In genomic region chr7:80641497-80641896, GRCm38 (mm10) we compare ENCODE assay signal across 9 mouse cellular contexts. TPM values are rescaled to one million over a fixed set of nuclear protein-coding genes. Genes with fewer than 3 reads are reported as not detected.
A peak's percentile ranks its signal among the peaks of the same experiment; 100 is the strongest.
DNase-seq lines count a peak whose midpoint lies in the region; ATAC-seq lines count a peak whose summit lies in the region.
"Had no signal": no experiment of that assay in that cellular context is flagged by ENCODE, and none has a peak within 500 bp of the region (broad histone marks: within the 10 kb centered on the region; RNA-seq: fewer than 3 reads in every experiment).

No protein-coding gene starts in this region.

- peaks cover 30% of the 10 kb centered on the region for H3K4me1 ChIP-seq in limb, embryonic 15.5 days
- peaks cover 26% of the 10 kb centered on the region for H3K4me1 ChIP-seq in limb, embryonic 10.5 days
- H3K4me1 ChIP-seq in neural tube, embryonic 12.5 days: peaks cover 26% of the 10 kb centered on the region

- H3K9ac ChIP-seq in limb, embryonic 15.5 days: no peak overlapping the region
- H3K9ac ChIP-seq in neural tube, embryonic 12.5 days: no peak overlapping the region
- H3K9ac ChIP-seq: liver, embryonic 14.5 days had no signal

- peak; percentile 67; the same call in 1 of the 2 replicates for ATAC-seq in limb, embryonic 15.5 days (ENCODE audit: insufficient number of reproducible peaks, low FRiP score, low TSS enrichment, low read depth)
- ATAC-seq in neural tube, embryonic 12.5 days (ENCODE audit: low FRiP score, low read depth): 0 out of 2 replicates have a peak, but pooled peaks have one; percentile 72

- no peak overlapping the region for H3K27ac ChIP-seq in limb, embryonic 15.5 days
- no peak overlapping the region for H3K27ac ChIP-seq in limb, embryonic 10.5 days
- no peak overlapping the region for H3K27ac ChIP-seq in neural tube, embryonic 12.5 days
- H3K27ac ChIP-seq: liver, embryonic 14.5 days had no signal

- H3K36me3 ChIP-seq in limb, embryonic 15.5 days: no peaks in the 10 kb centered on the region
- H3K36me3 ChIP-seq in limb, embryonic 10.5 days: no peaks in the 10 kb centered on the region
- no peaks in the 10 kb centered on the region for H3K36me3 ChIP-seq in neural tube, embryonic 12.5 days

- WGBS in limb, embryonic 15.5 days: 31% methylated on average over 4 of the region's 4 CpGs
- 32% methylated on average over 4 of the region's 4 CpGs for WGBS in limb, embryonic 10.5 days
- 28% methylated on average over 4 of the region's 4 CpGs for WGBS in neural tube, embryonic 12.5 days

- no peak overlapping the region for H3K4me2 ChIP-seq in limb, embryonic 15.5 days
- no peak overlapping the region for H3K4me2 ChIP-seq in neural tube, embryonic 12.5 days (replicated peaks)

- DNase-seq in limb, embryonic 10.5 days (ENCODE audit: low spot score): no peak
- DNase-seq in embryo, embryonic 10 days (ENCODE audit: low spot score): peak; percentile 52
- peak; percentile 52 to 53 for DNase-seq in kidney, adult 8-10 months
- no peak for DNase-seq in adrenal gland, postnatal 25 days
- no peak for DNase-seq in thymus, postnatal 25 days
- DNase-seq in lung, adult 18-20 months: no peak

- H3K4me3 ChIP-seq in limb, embryonic 15.5 days: no peak overlapping the region
- H3K4me3 ChIP-seq in limb, embryonic 10.5 days: no peak overlapping the region
- H3K4me3 ChIP-seq in neural tube, embryonic 12.5 days: no peak overlapping the region

- no peaks in the 10 kb centered on the region for H3K27me3 ChIP-seq in limb, embryonic 15.5 days
- no peaks in the 10 kb centered on the region for H3K27me3 ChIP-seq in limb, embryonic 10.5 days (ENCODE audit: low read depth, poor library complexity, severe bottlenecking)
- H3K27me3 ChIP-seq in neural tube, embryonic 12.5 days (replicated peaks): no peaks in the 10 kb centered on the region

- H3K9me3 ChIP-seq in limb, embryonic 15.5 days: no peaks in the 10 kb centered on the region
- no peaks in the 10 kb centered on the region for H3K9me3 ChIP-seq in limb, embryonic 10.5 days (replicated peaks)
- H3K9me3 ChIP-seq in neural tube, embryonic 12.5 days: no peaks in the 10 kb centered on the region

RNA-seq across cellular contexts. Expression of gene Crtc3, which starts 47.2 kb away (rescaled TPM):
- polyA plus RNA-seq in limb, embryonic 15.5 days (2015; fragmentation: Nextera tagmentation; extraction: Ambion mirVana): 25.9 and 26.5 TPM in 2 replicates
- 13.4 and 16.0 TPM in 2 replicates for polyA plus RNA-seq in limb, embryonic 10.5 days (2016; fragmentation: Nextera tagmentation; extraction: Ambion mirVana)
- polyA plus RNA-seq in neural tube, embryonic 12.5 days (2016; fragmentation: Nextera tagmentation; extraction: Ambion mirVana): 14.6 and 18.0 TPM in 2 replicates
- 34.0 and 39.3 TPM in 2 replicates for total RNA-seq in adrenal gland, postnatal 25 days (2021)

Comparison
In these comparisons a context has a peak if more than half of its experiments do, and no peak if none do; other contexts are left out.
1. DNase-seq: peak in embryo, embryonic 10 days (single experiment) and kidney, adult 8-10 months (2 of 2); none in limb, embryonic 10.5 days (single experiment), adrenal gland, postnatal 25 days (single experiment), thymus, postnatal 25 days (single experiment) and lung, adult 18-20 months (0 of 2).